Mouse (Mus musculus): ENCODE measurements around the gene Gm20906. TPM values are rescaled to one million over a fixed set of nuclear protein-coding genes. Genes with fewer than 3 reads are reported as not detected.
"Not testable (repeated sequence)": the region's sequence is repeated elsewhere in the genome, so short reads cannot be mapped to it uniquely, and the experiment has no call there.

Gm20906 gene
- not detected in 2 replicates for polyA plus RNA-seq (2015; fragmentation: Nextera tagmentation; extraction: Ambion mirVana)

DNA sequence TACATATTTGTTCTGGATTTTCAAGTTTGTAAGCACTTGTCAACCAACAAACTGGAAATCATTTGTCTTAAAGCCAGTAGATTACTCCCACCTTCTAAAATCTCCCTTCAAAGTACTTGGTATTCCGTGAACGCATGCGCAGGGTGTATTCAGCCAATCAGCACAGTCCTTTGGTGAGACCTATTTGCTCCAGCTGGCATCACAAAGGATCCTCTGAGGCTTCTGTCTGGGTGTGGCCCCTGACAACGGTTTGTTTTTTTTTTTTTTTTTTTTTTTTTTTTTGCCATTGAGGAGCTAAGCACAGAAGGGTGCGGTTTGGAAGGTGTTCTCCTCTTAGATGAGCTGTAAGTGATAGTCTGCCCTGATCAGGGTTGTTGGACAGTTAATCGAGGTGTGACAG, at the start of gene Gm20906:
Gene Gm20906, plus strand, starts transcription at position 301 of the 400 bp plus-strand sequence.
- not testable (repeated sequence) for H3K4me3 ChIP-seq (replicated peaks; ENCODE audit: low read length); H3K27me3 ChIP-seq (ENCODE audit: control insufficient read depth, insufficient read depth, low read length); H3K9ac ChIP-seq (ENCODE audit: low read length); H3K9me3 ChIP-seq (replicated peaks; ENCODE audit: control insufficient read depth, low read length); H3K4me2 ChIP-seq (ENCODE audit: low read depth, low read length); H3K36me3 ChIP-seq (ENCODE audit: control insufficient read depth, insufficient read depth, low read length); H3K4me1 ChIP-seq (ENCODE audit: control insufficient read depth, insufficient read depth, low read length); H3K27ac ChIP-seq (ENCODE audit: low read length); ATAC-seq (ENCODE audit: insufficient read depth, low FRiP score)
- no CpG with 5 or more reads among the region's 6 CpGs for WGBS

Measured in stomach, embryonic 16.5 days (tissue).